Mouse (Mus musculus): ENCODE results near the gene Zfp82.

Zfp82 gene

GRCm38 (mm10) chr7:30048126-30048525 is 24.6 kb downstream of the Zfp82 start:
- no peak for DNase-seq (ENCODE audit: low spot score in 2 of 2)

GRCm38 (mm10) chr7:30044354-30044753 is 28.3 kb downstream of the Zfp82 start:
- DNase-seq (ENCODE audit: low spot score in 2 of 2), result no peak

GRCm38 (mm10) chr7:30034331-30034730 is 38.4 kb downstream of the Zfp82 start:
- no peak for DNase-seq (ENCODE audit: low spot score in 2 of 2)

- DNase-seq (ENCODE audit: low spot score in 2 of 2), result no peak
These were observed 41.3 kb downstream of the Zfp82 start for GRCm38 (mm10) chr7:30031379-30031778.

- no peak for DNase-seq (ENCODE audit: low spot score in 2 of 2)
These were observed 42.0 kb downstream of the Zfp82 start for GRCm38 (mm10) chr7:30030677-30031076.

GRCm38 (mm10) chr7:30028572-30028971 is 44.1 kb downstream of the Zfp82 start:
- DNase-seq (ENCODE audit: low spot score in 2 of 2), result no peak

GRCm38 (mm10) chr7:30027331-30027730 is 45.4 kb downstream of the Zfp82 start:
- DNase-seq (ENCODE audit: low spot score in 2 of 2), result no peak

GRCm38 (mm10) chr7:30025358-30025757 is 47.3 kb downstream of the Zfp82 start:
- no peak for DNase-seq (ENCODE audit: low spot score in 2 of 2)

- no peak for DNase-seq (ENCODE audit: low spot score in 2 of 2)
These were observed 48.9 kb downstream of the Zfp82 start for GRCm38 (mm10) chr7:30023800-30024199.

- no peak for DNase-seq (ENCODE audit: low spot score in 2 of 2)
These were observed 49.4 kb downstream of the Zfp82 start for GRCm38 (mm10) chr7:30023324-30023723.

GRCm38 (mm10) chr7:30019543-30019942 is 53.2 kb downstream of the Zfp82 start:
- DNase-seq (ENCODE audit: low spot score in 2 of 2), result no peak

- no peak for DNase-seq (ENCODE audit: low spot score in 2 of 2)
These were observed 55.5 kb downstream of the Zfp82 start for GRCm38 (mm10) chr7:30017226-30017625.

GRCm38 (mm10) chr7:30012956-30013363 is 59.7 kb downstream of the Zfp82 start:
- DNase-seq (ENCODE audit: low spot score in 2 of 2), result no peak

GRCm38 (mm10) chr7:30010551-30011195 is 62.0 kb downstream of the Zfp82 start:
- no peak for DNase-seq (ENCODE audit: low spot score in 2 of 2)

- no peak for DNase-seq (ENCODE audit: low spot score in 2 of 2)
These were observed 63.2 kb downstream of the Zfp82 start for GRCm38 (mm10) chr7:30009321-30010085.

- no peak for DNase-seq (ENCODE audit: low spot score in 2 of 2)
These were observed 64.5 kb downstream of the Zfp82 start for GRCm38 (mm10) chr7:30008020-30008690.

GRCm38 (mm10) chr7:30007601-30008000 is 65.1 kb downstream of the Zfp82 start:
- DNase-seq (ENCODE audit: low spot score in 2 of 2), result no peak

Data from urinary bladder, adult 18-20 months (tissue).